Mouse (Mus musculus): ENCODE measurements around the gene Saxo2. TPM values are rescaled to one million over a fixed set of nuclear protein-coding genes. Genes with fewer than 3 reads are reported as not detected.
A peak's percentile ranks its signal among the peaks of the same experiment; 100 is the strongest.

Gene Saxo2
- 0.79 and 1.4 TPM in 2 replicates for total RNA-seq (2015)
- total RNA-seq (2017) = 0.47 and 0.50 TPM in 2 replicates

GRCm38 (mm10) chr7:82648353-82649080, at the start of gene Saxo2, which contains the start of gene Efl1:
Gene Saxo2 (minus strand): TSS chr7:82648528.
Gene Efl1 (plus strand): TSS chr7:82648614.
- peak; percentile 99 for ATAC-seq (replicated peaks; ENCODE audit: poor library complexity)

- ATAC-seq (replicated peaks; ENCODE audit: poor library complexity) = peak; percentile 88
These were observed 49.3 kb upstream of the Saxo2 start for GRCm38 (mm10) chr7:82697668-82698067.

GRCm38 (mm10) chr7:82691021-82691738, 42.9 kb upstream of the Saxo2 start:
- peak; percentile 84 for ATAC-seq (replicated peaks; ENCODE audit: poor library complexity)

GRCm38 (mm10) chr7:82688736-82689135, 40.4 kb upstream of the Saxo2 start:
- ATAC-seq (replicated peaks; ENCODE audit: poor library complexity) = peak; percentile 72

GRCm38 (mm10) chr7:82679901-82680300, 31.6 kb upstream of the Saxo2 start:
- ATAC-seq (replicated peaks; ENCODE audit: poor library complexity) = no peak

GRCm38 (mm10) chr7:82676834-82677233, 28.5 kb upstream of the Saxo2 start:
- ATAC-seq (replicated peaks; ENCODE audit: poor library complexity) = peak; percentile 61

GRCm38 (mm10) chr7:82676001-82676400, 27.7 kb upstream of the Saxo2 start:
- no peak for ATAC-seq (replicated peaks; ENCODE audit: poor library complexity)

- no peak for ATAC-seq (replicated peaks; ENCODE audit: poor library complexity)
These were observed 16.3 kb upstream of the Saxo2 start for GRCm38 (mm10) chr7:82664604-82665003.

- peak; percentile 20; the same call in 1 of the 2 replicates for ATAC-seq (replicated peaks; ENCODE audit: poor library complexity)
These were observed 735 bp upstream of the Saxo2 start for GRCm38 (mm10) chr7:82649081-82649445.

- no peak for ATAC-seq (replicated peaks; ENCODE audit: poor library complexity)
These were observed 419 bp downstream of the Saxo2 start for GRCm38 (mm10) chr7:82647909-82648308.

GRCm38 (mm10) chr7:82647183-82647582, 1.1 kb downstream of the Saxo2 start:
- no peak for ATAC-seq (replicated peaks; ENCODE audit: poor library complexity)

GRCm38 (mm10) chr7:82625342-82625741, 23.0 kb downstream of the Saxo2 start:
- peak; percentile 91 for ATAC-seq (replicated peaks; ENCODE audit: poor library complexity)

GRCm38 (mm10) chr7:82609629-82610028, 38.7 kb downstream of the Saxo2 start:
- peak; percentile 48; the same call in 1 of the 2 replicates for ATAC-seq (replicated peaks; ENCODE audit: poor library complexity)

- no peak for ATAC-seq (replicated peaks; ENCODE audit: poor library complexity)
These were observed 42.9 kb downstream of the Saxo2 start for GRCm38 (mm10) chr7:82605425-82605824.

- peak; percentile 89 for ATAC-seq (replicated peaks; ENCODE audit: poor library complexity)
These were observed 46.3 kb downstream of the Saxo2 start for GRCm38 (mm10) chr7:82602008-82602407.

GRCm38 (mm10) chr7:82590931-82591330, 57.4 kb downstream of the Saxo2 start:
- ATAC-seq (replicated peaks; ENCODE audit: poor library complexity) = no peak

Other genes with a start within 250 kb of the Saxo2 start
- 17.5 and 19.6 TPM in 2 replicates for gene Efl1, start 86 bp upstream of the Saxo2 start, total RNA-seq (2015)
- gene Efl1, start 86 bp upstream of the Saxo2 start, total RNA-seq (2017) = 26.8 and 27.9 TPM in 2 replicates
- gene Mex3b, start 218.8 kb upstream of the Saxo2 start, total RNA-seq (2015) = 3.7 and 4.5 TPM in 2 replicates
- gene Mex3b, start 218.8 kb upstream of the Saxo2 start, total RNA-seq (2017) = 2.2 and 4.7 TPM in 2 replicates